31 mouse cellular contexts compared by ENCODE assay signal in the genomic region with DNA sequence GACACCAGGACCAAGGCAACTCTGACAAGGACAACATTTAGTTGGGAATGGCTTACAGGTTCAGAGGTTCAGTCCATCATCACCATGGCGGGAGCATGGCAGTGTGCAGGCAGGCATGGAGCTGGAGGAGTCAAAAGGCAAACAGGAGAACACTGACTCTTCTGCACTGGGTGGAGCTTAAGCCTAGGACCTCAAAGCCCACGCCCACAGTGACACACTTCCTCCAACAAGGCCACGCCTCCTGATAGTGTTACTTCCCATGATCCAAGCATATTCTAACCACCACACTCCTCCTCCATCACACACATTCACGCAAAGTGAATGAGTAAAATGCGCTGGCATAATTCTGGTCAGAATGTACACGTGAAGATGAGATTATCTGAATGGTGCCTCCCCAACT. TPM values are rescaled to one million over a fixed set of nuclear protein-coding genes. Genes with fewer than 3 reads are reported as not detected.
"Had no signal": no experiment of that assay in that cellular context is flagged by ENCODE, and none has a peak within 500 bp of the region (broad histone marks: within the 10 kb centered on the region; RNA-seq: fewer than 3 reads in every experiment).

No protein-coding gene starts in this region.

- H3K27ac ChIP-seq: heart, adult 2 months; heart, embryonic 13.5 days; heart, embryonic 15.5 days; hindbrain, embryonic 13.5 days; hindbrain, embryonic 15.5 days; hindbrain, postnatal 0 days; kidney, embryonic 15.5 days; kidney, postnatal 0 days; left cerebral cortex, adult 2 months; limb, embryonic 10.5 days; limb, embryonic 12.5 days had no signal

- DNase-seq: gastrocnemius, postnatal 14 days; gastrocnemius, postnatal 36 days; heart, adult 11 months; heart, adult 2 months; heart, postnatal 14 days; heart, postnatal 36 days; kidney, adult 11 months; kidney, adult 2 months; kidney, adult 9 months; kidney, postnatal 14 days; kidney, postnatal 36 days; layer of hippocampus, adult 9-11 months; liver had no signal

- H3K4me3 ChIP-seq: heart, adult 2 months; heart, embryonic 13.5 days; heart, embryonic 15.5 days; hindbrain, embryonic 13.5 days; hindbrain, embryonic 15.5 days; kidney, embryonic 15.5 days; left cerebral cortex, adult 2 months; limb, embryonic 10.5 days; limb, embryonic 12.5 days had no signal

- H3K9me3 ChIP-seq: heart, embryonic 13.5 days; heart, embryonic 15.5 days; hindbrain, embryonic 13.5 days; hindbrain, embryonic 15.5 days; kidney, embryonic 15.5 days; limb, embryonic 10.5 days had no signal

- H3K9ac ChIP-seq: heart, embryonic 13.5 days; heart, embryonic 15.5 days; hindbrain, embryonic 13.5 days; hindbrain, embryonic 15.5 days; kidney, embryonic 15.5 days; limb, embryonic 12.5 days had no signal

- H3K36me3 ChIP-seq: heart, embryonic 13.5 days; heart, embryonic 15.5 days; hindbrain, embryonic 13.5 days; hindbrain, embryonic 15.5 days; kidney, embryonic 15.5 days; limb, embryonic 10.5 days; limb, embryonic 12.5 days had no signal

- ATAC-seq: hindbrain, postnatal 0 days; intestine, embryonic 16.5 days had no signal

RNA-seq across cellular contexts. Expression of gene Nr2e1, which starts 56.4 kb away (rescaled TPM):
- total RNA-seq: gastrocnemius, adult 18-20 months; gastrocnemius, adult 8-10 months; gastrocnemius, postnatal 14 days; gastrocnemius, postnatal 36 days; heart, adult 2 months; heart, postnatal 14 days; heart, postnatal 36 days; hematopoietic stem cell, adult 5-6 weeks had no signal
- polyA plus RNA-seq: gonadal fat pad, adult 2 months; heart, adult 2 months; heart, embryonic 13.5 days; heart, embryonic 15.5 days; heart, postnatal 0 days; hindbrain, postnatal 0 days; intestine, embryonic 14.5 days; intestine, embryonic 16.5 days; kidney, adult 2 months; kidney, postnatal 0 days; large intestine, adult 2 months; limb, embryonic 10.5 days; limb, embryonic 12.5 days had no signal
